Mouse (Mus musculus) urinary bladder, postnatal 10 days (tissue): ENCODE measurements around the gene Smndc1.
"Not testable (repeated sequence)": the region's sequence is repeated elsewhere in the genome, so short reads cannot be mapped to it uniquely, and the experiment has no call there.

ENCODE experiments used
- DNase-seq: peaks from one replicate; pipeline ENCODE4 v3.0.0; 2022; ENCODE audit warnings: low spot score

Gene Smndc1

GRCm38 (mm10) chr19:53412149-53412848 is 21.9 kb upstream of the Smndc1 start:
- DNase-seq = no peak

- no peak for DNase-seq
Observed at GRCm38 (mm10) chr19:53409663-53410307, 19.4 kb upstream of the Smndc1 start.

- no peak for DNase-seq
Observed at GRCm38 (mm10) chr19:53408398-53408797, 18.0 kb upstream of the Smndc1 start.

- DNase-seq = no peak
Observed at GRCm38 (mm10) chr19:53407350-53407749, 17.0 kb upstream of the Smndc1 start.

- DNase-seq = no peak
Observed at GRCm38 (mm10) chr19:53405810-53406209, 15.4 kb upstream of the Smndc1 start.

GRCm38 (mm10) chr19:53404837-53405356 is 14.5 kb upstream of the Smndc1 start:
- DNase-seq = no peak

DNA sequence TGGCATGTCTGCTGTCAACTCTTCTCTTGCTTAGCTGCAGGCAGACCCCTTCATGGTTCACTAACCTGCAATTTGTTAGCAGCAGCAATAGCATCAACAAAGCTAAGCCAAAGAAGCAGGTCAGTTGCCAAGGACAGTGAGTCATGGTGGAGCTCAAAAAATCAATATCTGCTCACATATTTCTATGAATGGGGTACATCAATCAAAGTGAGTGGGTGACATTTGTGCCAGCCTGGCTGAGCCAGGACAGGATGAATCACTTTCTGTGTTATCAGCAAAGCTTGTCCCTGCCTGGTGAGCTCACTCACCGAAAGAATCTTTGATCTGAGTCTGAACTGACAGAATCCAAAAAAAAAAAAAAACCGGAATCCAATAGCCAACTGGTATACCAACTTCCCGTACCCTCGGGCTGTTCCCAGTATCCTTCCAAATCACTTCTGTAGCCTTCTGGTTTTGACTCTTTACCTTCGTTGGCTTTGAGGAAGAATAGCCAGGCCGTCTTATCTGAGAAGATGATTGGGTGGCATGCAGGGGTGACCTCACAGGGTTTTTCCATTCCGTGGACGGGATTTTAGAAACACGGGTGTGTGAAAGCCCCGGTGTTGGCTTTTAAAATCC is 13.9 kb upstream of the Smndc1 start:
- DNase-seq = no peak

DNA sequence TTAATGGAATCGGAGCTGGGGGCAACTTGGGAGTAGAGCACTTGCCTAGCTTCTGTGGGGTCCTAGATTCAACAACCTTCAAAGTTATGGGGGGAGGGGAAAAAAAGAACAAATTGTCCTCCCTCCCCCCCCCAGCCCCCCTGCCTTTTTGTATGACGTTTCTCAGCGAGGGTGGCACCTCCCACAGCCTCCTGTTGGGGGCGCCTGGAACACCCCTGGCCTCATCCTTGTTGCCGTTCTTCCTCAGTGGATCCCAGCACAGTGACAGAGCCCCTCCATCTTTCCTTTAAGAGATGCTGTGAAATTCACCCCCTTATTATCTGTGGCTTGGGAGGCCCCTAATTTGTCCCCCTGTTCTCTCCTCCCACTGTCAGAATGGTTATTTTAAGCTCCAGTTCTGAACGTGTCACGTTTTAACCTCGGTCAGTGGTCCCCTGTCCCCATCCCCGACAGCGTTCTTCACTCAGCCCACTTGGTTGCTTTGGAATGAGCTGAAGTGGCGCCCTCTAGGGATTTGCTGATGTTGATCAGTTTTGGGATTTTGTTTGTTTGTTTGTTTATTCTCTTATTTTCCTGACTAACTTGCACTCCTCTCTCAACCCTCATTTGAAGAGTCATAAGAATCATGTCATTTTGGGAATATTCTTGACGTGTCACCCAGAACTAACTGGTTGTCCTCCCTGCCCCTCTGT is 12.5 kb upstream of the Smndc1 start:
- DNase-seq = no peak

DNA sequence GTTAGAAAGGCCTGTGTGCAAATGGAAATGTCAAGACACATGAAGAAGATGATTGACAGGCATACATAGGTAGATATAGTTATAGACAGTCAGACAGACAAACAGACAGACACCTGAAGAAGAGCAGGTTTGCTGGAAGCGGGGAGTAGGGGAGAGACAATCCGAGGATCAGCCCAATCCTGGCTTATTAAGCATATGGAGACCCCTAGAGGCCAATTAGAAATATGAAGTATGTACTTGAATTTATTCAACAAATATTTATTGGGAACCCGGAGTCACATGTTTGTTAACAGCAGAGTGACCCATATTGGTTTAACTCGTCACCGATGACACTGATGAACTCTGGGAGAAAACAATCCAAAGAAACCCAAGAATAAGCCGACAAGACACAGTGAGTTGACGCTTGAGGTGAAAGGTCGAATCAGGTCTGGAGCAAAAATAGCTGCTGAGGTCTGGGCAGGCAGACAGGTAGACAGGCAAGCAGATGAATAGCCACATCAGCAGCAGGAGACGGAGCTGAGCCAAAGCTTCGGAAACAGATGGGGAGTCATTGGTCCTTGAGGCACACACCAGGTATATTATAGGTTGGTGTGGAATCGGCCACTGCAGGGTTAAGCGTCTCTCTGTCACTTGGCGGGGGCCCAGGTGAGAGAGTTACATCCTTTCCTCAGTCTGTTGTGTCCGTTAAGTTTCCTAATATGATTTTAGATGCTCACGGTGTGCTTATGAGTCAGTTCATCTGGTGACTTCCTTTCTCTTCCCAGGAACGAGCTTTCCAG is 10.1 kb upstream of the Smndc1 start:
- DNase-seq = no peak

DNA sequence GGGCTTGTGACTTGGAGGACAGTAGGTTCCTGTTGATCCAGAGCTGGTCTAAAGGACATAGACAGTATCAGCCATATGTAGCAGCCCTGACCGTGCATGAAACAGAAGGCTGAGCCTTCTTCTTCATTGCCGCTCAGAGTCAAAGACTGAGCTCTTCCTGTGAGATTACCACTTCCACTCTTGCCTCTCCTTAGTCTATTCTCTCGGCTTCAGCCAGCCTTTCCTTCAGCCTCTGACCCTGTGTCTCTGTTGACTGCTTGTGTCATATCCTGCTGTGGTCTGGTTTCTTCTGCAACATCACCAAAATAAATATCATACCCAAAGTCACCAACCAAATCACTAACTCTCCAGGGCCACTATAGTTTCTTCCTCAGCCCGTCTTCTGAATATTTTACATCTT is 8.8 kb upstream of the Smndc1 start:
- DNase-seq = no peak

DNA sequence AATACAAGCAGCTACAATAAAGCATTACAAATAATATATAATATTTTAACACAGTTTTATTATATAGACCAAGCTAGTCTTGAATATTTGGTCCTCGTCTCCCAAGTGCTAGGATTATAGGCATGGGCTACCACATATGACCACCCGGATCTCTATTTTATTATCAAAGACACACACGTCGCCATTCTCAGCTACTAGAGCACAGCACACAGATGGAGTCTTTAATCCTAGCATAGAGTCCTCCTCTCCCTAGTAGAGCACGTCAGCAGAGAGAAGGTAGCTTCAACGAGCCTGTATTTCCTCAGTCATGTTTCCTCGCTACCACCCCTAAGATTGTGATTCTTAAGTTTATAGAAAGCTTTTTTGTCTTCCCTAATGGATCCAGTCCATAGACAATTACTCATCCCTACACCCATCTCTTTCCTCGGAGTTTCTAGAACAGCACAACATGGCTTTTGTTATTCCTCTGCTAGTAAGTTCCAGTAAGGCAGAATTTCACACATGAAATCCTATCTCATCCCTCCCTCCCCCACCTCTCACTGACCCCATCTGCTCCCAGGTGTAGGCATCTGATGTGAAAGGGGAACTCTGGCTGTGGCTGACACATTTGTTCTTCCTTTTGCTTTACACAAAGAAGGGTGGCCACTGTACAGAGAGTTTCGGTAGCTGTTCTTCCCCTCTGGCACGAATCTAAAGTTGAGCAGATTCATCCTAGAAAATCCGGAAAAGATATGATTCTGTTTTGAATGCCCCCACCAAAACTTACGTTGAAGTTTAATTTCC is 7.3 kb upstream of the Smndc1 start:
- no peak for DNase-seq

DNA sequence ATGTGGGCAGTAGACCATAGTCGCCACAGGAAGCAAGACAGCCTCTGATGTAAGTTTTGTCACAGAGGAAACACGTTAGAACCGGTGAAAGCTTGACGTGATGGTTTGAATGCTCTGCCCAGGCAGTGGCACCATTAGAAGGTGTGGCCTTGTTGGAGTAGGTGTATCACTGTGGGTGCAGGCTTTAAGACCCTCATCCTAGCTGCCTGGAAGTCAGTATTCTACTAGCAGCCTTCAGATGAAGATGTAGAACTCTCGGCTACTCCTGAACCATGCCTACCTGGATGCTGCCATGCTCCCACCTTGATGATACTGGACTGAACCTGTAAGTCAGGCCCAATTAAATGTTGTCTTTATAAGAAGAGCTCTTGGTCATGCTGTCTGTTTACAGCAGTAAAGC is 5.4 kb upstream of the Smndc1 start:
- not testable (repeated sequence) for DNase-seq

DNA sequence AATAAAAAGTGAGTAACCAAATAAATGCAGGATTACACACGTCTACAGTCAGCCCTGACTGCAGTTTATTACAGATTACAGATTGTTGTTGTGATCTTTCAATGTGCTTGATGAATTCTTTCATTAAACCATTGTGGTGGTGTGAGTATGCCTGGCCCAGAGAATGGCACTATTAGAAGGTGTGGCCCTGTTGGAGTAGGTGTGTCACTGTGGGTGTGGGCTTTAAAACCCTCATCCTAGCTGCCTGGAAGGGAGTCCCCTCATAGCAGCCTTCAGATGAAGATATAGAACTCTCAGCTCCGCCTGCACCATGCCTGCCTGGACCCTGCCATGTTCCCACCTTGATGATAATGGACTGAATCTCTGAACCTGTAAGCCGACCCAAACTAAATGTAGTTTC is 4.6 kb upstream of the Smndc1 start:
- not testable (repeated sequence) for DNase-seq

DNA sequence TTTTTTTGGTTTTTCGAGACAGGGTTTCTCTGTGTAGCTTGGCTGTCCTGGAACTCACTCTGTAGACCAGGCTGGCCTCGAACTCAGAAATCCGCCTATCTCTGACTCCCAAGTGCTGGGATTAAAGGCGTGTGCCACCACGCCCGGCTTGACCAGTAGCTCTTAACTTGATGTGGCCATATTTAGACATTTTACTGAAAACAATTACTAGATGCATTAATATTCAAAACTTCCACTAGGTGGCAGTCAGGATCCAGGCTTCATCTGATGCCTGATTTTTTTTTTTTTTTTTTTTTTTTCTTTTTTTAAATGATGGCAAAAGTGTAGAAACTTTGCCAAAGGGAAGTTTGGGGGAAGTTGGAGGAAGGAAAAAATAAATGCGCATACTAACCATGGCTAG is 4.2 kb upstream of the Smndc1 start:
- DNase-seq = no peak

- no peak for DNase-seq
Observed at GRCm38 (mm10) chr19:53393646-53394045, 3.3 kb upstream of the Smndc1 start.

DNA sequence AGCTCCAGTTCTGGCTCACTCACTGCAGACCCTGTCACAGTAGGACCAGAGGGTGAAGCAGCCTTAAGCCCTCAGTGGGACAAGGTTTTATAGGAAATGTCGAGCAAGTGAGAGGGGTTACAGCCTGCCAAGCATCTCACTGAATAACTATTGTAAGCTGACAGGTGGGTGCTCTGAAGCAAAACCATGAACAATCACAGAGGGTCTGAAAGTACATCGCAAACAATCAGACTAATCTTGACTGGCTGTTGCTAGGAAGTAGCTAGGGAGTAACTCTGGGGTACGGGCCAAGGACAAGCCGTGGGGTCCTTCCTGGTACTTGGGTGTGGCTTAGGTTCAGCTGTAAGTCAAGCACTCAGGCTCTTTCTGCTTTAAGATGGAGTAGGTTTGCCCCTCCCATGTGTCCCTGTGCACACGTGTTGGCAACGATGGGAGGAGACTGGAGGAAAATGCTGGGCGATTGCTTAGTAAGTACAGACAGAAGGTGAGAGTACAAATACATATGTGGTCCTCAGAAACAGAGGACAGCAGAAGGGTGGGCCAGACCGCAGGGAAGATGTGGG is 2.5 kb upstream of the Smndc1 start:
- DNase-seq = no peak

GRCm38 (mm10) chr19:53391787-53392186 is 1.4 kb upstream of the Smndc1 start:
- DNase-seq = no peak

GRCm38 (mm10) chr19:53391386-53391785 is 1.0 kb upstream of the Smndc1 start:
- no peak for DNase-seq

- DNase-seq = no peak
Observed at GRCm38 (mm10) chr19:53389851-53390431, 437 bp downstream of the Smndc1 start.

- no peak for DNase-seq
Observed at GRCm38 (mm10) chr19:53389417-53389816, 961 bp downstream of the Smndc1 start.
